Mouse (Mus musculus) megakaryocyte, embryonic 14.5 days (primary cell): ENCODE data around the gene Nfib.

Experiments
- FLI1 ChIP-seq: IDR thresholded peaks from 2 replicates; pipeline ENCODE4 v1.6.1; 2012; ENCODE audit warnings: low read length, inconsistent platforms, mixed read lengths
- GATA1 ChIP-seq: IDR thresholded peaks from 3 replicates; pipeline ENCODE4 v1.6.1; 2012; ENCODE audit warnings: mixed read lengths, low read length, inconsistent platforms, borderline replicate concordance

DNA sequence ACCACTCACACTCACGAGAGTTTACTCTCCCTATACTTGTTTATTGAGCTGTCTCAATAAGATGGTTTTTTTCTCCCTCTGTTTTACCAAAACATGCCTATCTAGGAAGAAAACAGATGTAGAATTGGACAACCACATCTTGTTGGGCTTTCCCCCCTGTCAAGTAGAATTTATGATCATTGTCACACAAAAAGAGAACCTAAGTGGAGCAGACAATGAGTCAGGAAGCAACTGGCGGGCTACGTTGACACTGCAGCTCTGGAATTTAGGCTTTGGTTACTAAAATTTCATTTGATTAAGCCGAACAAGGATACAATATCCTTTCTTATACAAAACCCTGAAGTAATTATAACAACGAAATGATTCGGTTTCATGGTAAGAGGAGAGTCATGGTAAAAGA lies 2.7 kb downstream of the Nfib start:
- TF ChIP-seq FLI1 (no peak), GATA1 (no peak)
